Mouse (Mus musculus): Measurements from ENCODE around the gene Chd5.

Gene Chd5

DNA sequence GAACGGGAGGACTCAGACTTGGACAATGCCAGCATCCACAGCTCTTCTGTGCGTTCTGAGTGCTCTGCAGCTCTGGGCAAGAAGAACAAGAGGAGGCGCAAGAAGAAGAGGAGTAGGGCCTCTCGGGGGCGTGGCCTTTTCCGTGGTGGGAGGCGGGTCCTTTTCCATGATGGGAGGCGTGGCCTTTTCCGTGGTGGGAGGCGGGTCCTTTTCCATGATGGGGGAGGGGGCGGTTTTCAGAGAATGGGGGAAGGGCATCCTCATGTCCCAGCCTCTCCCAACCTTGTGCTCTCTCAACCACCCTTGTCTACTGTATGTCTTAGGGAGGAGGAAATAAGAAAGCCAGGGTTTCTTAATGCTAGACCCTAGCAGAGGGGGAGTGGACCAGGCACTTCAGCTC, 21.2 kb downstream of the Chd5 start:
- no peak for DNase-seq

DNA sequence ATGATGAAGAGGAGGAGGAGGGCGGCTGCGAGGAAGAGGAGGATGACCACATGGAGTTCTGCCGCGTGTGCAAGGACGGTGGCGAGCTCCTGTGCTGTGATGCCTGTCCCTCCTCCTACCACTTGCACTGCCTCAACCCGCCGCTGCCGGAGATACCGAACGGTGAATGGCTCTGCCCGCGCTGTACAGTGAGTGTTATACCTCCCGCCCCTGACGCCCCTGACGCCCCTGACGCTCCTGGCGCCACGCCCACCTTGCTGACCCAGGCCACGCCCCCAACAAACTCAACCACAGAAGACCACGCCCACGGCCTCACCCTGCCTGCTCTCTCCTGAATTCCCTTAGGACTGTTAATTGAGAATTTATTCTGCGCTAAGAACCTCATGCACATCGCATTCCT, 22.4 kb downstream of the Chd5 start:
- no peak for DNase-seq

DNA sequence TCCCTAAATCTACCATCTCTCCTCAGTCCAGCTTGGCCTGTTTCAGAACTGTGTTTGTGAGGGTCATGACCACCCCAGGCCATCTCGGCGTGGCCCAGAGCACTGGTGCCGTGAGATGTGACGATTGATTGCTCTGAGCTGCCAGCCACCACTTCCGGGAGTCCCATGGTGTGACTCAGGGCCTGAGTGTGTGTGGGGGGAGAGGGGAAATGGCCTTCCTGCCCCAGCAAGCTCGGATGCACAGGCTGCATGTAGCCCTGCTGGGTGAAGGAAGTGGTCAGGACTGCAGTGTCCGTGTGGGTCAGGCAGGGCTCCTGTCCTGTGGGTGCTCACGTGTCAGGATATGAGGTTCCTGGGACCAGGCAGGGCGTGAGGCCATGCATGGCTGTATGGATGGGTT, 23.7 kb downstream of the Chd5 start:
- DNase-seq: no peak

DNA sequence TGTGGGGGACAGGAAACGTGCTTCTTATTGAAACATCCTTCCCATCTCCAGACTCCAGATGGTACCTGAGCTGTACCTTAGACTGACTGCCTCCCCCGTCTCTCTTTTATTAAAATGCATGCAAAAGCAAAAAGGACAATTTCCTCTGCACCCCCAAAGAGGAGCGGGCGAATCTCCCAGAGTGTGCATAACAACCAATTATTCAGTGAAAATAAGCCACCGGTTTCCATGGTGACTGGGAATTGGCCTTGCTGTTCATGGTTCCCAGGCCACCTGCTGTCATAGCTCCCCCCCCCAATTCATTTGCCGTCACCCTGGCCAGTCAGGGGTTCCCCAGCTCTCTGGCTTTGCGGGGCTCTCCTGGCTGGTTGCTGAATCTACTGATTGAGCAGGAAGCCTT, 26.8 kb downstream of the Chd5 start:
- no peak for DNase-seq

DNA sequence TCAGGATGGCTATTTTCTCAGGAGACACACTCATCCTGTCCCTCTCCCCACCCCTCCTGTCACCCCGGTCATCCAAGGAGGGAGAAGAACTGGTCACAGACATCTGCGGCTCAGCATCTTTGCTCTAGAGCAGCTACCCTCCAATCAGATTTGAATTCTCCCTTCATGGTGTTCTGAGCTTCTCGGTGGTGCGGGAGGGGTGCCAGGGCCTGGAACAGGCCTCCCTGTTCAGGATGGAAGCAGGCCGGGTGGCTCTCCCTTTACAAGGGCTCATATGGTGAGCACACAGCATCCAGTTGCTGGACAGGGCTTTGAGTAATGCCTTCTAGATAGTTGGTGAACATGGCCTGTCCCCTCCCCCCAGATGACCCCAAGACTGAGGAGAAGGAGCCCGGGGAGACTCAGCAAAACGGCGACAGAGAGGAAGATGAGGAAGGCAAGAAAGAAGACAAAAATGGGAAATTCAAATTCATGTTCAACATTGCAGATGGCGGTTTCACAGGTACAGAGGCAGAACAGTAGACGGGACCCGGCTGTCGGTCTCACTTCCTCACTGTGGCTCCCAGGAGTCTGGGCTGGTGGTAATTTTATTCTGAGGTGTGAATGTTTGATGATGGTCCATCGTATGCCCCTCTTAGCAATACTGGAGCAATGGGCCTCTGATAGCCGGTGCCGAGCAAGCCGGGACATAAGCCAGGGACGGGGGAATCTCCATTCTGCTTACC, 44.2 kb downstream of the Chd5 start:
- DNase-seq: no peak

DNA sequence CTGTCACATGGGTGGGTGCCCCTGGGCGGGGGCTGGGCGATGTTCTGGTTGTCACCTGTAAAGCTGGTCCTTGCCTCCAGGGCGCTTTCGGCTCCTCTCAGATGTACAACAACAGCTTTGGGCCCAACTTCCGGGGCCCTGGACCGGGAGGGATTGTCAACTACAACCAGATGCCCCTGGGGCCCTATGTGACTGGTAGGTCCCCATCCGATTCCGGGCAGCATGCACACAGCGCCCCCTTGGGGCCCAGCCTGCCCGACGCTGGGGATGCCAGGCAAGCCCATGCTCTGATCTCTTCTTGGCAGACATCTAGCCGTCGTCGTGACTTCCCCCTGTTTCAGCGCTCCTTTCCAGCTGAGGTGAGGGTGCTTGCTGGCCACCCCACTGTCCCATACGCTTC, 47.2 kb downstream of the Chd5 start:
- DNase-seq: peak in 1 of 2 experiments; percentile 11

DNA sequence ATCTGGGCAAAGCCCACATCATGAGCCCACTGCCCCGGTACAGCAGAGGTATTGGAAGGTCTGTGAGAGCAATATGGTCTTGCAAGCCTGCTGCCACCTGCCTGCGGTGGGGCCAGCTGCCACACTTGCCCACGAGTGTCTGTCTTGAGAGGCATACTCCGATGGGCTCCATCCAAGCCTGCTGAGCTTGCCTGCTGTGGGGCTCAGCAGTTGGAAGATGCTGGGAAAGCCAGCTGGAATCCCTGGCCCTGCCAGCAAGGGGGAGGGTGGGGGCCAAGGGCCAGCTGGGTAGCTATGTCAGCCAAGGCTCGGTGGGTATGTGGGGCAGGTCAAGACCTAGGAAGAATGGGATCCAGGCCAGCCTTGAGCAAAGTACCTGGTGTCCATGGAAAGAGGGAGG, 53.7 kb downstream of the Chd5 start:
- DNase-seq: no peak

DNA sequence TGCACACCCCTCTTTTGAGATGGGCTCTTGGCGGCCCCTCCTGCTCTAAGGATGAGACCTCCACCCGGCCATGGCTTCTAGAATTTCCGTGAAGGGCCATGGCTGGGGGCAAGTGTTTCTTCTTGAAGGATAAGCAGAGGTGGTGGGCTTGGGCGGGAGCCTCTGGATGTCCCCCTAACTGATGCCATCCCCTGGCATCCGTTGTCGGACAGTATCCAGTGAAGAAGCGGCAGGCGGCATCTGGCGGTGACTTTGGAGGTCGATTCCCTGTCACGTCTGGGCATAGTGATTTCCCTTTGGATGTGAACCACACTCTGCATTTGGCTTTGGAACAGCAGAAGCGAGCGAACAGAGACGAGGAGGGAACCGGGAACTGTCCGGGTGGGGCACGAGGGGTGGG, 54.2 kb downstream of the Chd5 start:
- no peak for DNase-seq

DNA sequence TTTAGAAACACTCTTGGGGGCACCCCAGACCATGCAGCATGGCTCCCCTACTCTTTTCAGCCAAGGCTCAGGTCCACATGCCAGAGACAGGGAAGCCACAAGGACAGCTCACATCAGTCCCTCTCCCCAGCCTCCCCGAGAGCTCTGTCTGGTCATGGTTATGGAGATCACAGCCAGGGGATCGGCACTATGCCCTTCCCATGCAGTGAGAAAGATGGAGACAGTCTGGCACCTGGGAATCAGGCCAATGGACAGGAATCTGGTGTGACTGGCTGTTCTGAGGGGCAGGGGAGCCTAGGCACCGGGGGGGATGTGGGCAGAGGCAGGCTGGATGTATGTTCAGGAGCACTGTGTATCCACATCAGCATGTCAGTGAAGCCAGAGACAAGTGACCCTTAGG, 60.5 kb downstream of the Chd5 start:
- no peak for DNase-seq

DNA sequence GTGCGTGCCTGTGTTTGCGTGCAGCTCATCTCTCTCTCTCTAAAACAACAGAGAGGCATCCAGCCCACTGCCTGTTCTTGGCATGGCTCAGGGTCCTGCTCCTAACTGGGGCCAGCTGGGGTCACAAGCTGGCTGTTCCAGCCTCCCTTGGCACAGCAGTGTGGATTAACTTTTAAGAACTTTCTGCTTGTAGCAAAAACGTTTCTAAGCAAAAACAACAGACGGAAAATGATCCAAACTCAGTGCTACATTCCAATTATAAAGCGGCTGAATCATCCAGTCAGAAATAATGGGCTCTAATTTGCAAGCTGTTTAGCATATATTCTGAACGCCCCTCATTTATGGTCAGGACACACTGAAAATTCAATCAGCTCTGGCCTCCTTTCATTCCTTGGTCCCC, 66.7 kb downstream of the Chd5 start:
- DNase-seq: no peak

DNA sequence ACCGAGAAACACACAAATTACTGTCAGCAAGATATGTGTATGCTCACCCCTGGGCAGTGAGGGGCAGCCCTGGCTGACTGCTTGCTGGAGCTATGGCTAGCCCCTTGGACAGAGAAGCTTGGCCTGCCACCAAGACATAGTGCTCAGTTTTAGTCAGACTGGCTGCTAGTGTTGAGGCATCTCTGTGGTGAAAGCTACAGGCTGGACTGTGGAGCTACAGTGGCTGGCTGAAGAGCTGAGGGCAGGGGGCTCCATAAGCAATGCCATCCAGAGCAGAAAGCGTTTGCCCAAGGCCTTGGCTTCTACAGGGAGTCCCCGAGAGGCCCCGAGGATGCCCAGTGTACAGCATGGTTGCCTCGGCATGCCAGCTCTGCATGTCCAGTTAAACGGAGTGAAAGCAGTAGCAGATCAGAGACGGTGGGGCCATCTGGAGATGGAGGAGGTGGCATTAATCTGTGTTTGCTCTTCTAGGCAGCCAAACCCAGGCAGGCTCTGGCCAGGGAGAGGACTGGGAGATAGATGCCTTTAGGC, 67.3 kb downstream of the Chd5 start:
- DNase-seq: no peak

DNA sequence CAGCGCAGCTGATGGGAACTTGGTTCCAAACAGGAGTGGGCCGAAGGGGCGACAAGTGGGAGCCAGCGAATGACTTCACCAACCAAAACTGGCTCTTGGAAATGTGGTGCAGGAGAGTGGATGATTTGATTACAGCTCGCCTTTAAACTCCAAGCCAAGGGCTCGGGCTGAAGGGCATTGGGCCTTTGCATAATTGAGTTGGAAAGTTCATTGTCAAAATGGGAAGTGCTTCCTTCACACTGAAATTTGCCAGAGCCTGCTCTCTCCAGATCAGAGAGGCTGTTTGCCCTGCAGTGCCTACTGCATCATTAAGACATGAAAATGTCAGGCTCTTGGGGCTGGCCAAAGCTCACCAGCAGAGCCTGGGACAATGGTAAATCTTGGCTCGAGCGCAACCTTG, 68.1 kb downstream of the Chd5 start:
- DNase-seq: no peak

DNA sequence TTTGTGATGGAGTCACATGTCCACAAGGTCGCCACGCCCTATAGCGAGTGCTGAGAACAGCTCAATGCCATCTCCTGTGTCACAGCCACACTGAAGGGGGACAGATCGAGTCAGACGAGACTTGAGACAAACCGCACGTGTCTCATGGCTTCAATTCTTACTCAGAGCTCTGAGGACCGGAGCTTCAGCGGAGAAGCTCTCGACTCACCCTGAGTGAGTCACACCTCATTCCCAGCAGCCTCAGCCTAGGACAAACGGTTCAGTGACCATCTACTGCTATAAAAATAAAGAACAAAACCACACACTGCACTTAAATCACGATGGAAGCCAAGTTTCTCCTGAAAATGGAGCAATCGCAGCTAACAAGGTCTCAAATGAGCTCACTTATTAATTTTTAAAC, 72.5 kb downstream of the Chd5 start:
- no peak for DNase-seq

DNA sequence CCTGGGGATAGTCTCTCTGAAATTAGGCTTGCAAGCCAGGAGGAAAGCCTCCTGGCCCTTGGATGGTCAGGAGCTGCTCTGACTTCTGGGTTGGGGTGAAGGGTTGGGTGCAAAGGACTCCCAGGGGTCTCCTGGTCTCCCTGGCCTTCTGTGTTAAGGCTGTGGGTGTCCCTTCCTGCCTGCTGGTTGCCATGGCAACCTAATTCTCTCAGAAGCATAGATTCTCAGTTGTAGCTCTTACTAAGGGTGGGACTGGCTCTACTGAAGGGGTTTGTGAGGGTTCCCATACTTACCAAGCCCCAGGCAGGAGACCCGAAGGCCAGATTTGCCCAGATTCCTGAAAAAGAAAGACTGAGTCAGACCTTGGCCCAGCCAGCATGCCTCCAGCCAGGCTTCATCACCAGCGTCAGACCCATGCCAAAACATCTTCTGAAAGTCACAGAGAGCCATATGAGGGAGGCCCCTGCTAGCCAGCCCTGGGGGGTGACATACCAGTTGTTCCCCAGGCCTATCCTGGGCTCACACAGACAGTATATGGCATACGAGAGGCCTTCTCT, 74.2 kb downstream of the Chd5 start:
- DNase-seq: no peak

DNA sequence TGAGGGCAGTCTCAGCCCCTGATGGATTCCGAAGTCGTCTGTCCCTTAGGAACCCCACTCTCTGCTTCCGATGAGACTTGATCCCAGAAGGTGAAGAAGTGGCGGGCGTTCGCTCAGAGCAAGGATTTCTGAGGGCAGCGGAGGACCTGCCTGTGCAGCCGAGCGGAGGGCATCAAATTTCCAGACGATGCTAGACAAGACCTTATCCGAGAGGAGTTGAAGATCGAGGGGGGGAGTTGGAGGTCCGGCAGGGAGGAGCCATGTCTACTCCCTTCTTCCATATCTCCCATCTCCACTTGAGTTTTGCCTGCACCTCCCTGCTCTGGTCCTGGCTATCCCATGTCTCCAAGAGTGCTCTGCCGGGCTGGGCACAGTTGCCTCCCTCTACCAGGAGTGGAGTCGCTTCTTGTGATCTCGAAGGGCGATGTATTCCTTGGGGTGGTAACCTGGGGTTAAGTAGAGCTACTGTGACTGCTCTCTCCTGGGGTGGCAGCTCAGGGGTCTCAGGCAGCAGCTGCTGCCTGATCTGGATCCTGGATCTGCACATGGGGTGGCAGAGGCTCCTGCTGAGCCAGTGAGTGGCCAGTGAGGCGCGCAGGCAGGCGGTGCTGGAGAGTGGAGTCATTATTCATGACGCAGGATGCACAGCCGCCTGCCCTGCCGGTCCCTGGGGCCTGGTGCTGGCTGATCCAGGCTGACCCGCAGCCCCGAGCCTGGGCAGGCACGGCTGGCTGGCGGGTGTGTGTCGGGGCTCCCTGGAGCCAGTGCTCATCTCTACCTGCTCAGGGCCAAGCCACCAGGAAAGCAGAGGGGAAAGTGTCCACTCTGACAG, 80.0 kb downstream of the Chd5 start:
- no peak for DNase-seq

DNA sequence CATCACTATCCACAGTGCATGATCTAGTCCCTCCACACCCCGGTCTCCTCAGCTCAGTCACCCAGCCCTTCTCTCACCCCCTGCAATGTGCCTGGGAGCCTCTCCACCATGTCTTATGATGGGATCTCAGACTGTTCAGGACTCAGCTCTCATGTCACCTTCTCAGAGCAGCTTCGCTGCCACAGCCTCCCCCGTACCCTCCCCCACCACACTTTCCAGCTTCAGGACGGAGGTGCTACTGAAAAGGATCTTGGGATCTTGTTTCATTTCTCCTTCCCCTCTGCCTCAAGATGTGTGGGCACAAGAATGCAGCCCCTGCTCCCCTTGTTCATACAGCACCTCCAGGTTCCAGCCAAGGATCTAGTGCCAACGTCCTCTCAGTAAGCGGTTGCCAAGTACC, 85.1 kb downstream of the Chd5 start:
- no peak for DNase-seq

DNA sequence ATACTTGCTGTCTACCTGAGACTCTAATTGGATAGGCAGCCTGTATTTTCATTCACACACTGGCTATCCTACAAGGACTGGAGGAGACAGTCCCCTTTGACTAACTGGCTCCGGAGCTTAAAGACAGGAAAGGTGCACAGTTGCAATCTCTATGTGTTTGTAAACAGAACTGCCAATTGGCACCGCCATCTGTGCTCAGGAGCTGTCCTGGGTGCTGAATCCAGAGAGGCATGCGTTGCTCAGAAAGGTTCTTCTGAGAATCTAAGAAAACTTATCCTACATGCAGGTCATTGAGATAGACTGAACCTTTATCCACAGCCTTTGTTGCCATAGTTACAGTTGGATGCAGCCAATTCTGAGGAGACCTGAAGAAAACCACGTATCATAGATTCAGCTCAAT, 85.9 kb downstream of the Chd5 start:
- peak in 1 of 2 experiments; percentile 14 for DNase-seq

DNA sequence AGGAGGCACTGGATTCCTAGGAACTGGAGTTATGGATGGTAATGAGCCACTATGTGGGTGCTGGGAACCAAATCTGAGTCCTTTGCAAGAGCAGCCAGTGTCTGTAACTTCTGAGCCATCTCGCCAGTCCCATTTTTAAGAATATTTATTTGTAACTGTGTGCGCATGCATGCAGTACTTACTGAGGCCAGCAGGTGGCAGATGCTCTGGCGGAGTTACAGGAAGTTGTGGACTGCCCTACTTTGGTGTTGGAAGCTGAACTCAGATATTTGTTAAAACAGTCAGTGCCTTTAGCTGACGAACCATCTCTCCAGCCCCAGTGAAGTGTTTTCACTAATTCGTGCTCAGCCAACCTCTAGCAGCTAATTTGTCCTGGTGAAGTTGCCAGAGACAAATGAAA, 86.5 kb downstream of the Chd5 start:
- no peak for DNase-seq

DNA sequence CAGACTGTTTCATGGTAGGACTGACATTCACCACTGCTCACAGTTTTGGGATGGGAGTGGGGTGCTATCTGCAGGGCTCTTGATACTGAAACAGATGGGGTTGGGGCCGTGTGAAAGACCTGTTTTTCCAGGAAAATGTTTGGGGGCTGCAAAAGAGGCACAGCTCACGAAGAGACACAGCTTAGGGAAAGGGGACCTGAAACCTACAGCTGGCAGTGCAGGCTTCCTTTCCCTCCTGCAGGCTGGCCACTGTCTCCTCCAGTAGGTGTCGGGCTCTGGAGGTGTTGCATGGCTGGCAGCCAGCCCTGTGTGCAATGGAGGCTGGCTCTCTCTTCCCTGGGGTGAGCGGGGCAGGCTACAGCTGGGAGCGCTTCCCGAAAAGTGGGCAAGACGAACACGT, 89.8 kb downstream of the Chd5 start:
- no peak for DNase-seq

DNA sequence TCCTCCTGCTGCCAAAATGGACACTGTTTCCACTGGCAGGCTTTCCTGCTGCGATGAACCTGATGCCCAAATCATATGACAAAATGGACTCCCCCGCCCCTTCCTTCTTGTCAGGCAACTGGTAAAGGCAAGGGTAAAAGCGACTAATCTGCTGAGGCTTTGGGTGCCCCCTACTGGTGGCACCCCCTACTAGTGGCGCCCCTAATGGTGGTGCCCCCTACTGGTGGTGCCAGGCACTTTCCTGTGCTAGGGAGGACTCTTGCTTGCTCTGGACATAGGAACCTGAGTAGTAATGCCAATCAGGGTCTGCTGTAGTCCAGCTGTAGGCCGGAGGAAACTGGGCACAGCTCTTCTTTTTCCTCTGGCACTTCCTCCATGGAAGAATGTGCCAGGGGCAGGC, 93.9 kb downstream of the Chd5 start:
- peak; percentile 6 to 42 for DNase-seq

DNA sequence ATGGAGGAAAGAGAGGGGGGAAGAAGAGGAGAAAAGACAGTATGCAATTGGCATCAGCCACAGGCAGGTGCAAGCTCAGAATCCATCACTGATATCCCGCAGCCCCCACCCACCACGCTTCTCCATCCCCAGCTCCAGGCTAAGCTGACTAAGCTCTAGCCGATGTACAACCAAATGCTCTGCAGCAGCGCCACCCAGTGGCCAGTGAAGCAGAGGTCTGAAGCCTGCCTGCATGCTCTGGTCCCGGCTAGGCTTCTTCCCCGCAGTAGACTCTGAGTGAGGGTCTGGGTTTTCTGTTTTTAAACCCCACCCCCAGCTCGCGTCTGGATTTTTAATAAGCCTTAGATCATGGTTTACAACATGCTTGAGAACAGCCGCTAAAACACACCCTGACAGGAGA, 96.4 kb downstream of the Chd5 start:
- peak; percentile 58 to 85 for DNase-seq

DNA sequence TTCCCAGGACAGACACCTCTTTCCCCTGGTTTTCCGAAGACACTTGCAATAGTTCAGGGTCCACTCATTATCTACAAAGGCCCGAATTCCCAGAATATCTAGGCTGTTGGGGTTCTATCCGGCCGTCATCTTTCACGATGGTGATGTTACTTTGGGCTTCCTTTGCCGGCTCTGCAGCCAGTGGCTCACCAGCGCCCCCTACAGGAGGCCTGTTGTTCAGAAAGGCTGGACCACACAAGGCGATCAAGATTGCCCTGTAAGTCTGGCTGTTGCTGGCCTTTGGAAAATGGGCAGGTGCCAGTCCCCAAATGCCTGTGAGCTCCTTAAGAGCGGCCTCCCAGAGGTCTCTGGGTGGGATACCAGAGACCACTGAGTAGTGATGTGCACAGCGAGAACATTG, 96.8 kb downstream of the Chd5 start:
- peak; percentile 15 to 68 for DNase-seq
